Mouse (Mus musculus) heart, adult 2 months (tissue): ENCODE measurements around the gene Top3a.

ENCODE experiments used
- EP300 ChIP-seq: fragments of 200-500 bp; IDR thresholded peaks from 2 replicates; pipeline ENCODE4 v1.6.1; 2011; ENCODE audit warnings: low read depth, low read length, control low read depth; ENCODE audit not compliant: insufficient read depth
- POLR2A ChIP-seq: fragments of 200-500 bp; IDR thresholded peaks from 2 replicates; pipeline ENCODE4 v1.6.1; 2011; ENCODE audit warnings: mild to moderate bottlenecking, low read depth, low read length, control low read depth; ENCODE audit not compliant: insufficient read depth

GRCm38 (mm10) chr11:60808286-60809070, 31.3 kb upstream of the Top3a start:
- TF ChIP-seq EP300 = no peak
- TF ChIP-seq POLR2A = no peak
